Mouse (Mus musculus) mouse trophoblast stem cell (cell line): ENCODE data around the gene Ap1m2.
"Not testable (repeated sequence)": the region's sequence is repeated elsewhere in the genome, so short reads cannot be mapped to it uniquely, and the experiment has no call there.

Experiments used
- in situ Hi-C, 2 experiments: fragments of 300-500 bp; cut with MseI, MboI; formaldehyde crosslinking; loops; 2 replicates in 1 of 2; 3 replicates in 1 of 2; pipeline ENCODE4 v1.15.1; 2025

Gene Ap1m2

GRCm38 (mm10) chr9:21264272-21264999, 47.7 kb downstream of the Ap1m2 start:
- in situ Hi-C loops = no loop called here

DNA sequence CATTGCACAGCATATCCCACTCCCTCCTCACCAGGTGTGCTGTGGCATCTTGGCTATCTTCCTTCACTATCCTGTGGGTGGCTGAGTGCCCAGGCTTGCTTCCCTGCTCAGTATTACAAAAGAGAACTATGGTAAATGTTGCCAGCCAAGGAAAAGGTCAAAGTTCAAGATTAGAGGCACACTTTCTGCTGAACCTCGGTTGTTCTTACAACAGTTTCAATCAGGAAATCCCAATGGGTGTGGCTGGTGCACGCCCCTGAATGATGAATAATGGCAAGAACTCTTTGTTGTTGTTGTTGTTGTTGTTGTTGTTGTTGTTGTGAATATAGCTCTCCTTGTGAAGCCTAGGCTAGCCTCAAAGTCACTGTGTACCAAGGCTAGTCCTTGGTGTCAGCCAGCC, 50.3 kb downstream of the Ap1m2 start:
- in situ Hi-C loops = no loop called here

- in situ Hi-C loops = no loop called here
These were observed 51.6 kb downstream of the Ap1m2 start for GRCm38 (mm10) chr9:21260491-21261040.

GRCm38 (mm10) chr9:21256349-21256748, 55.8 kb downstream of the Ap1m2 start:
- in situ Hi-C loops = not testable (repeated sequence)

GRCm38 (mm10) chr9:21254690-21255089, 57.4 kb downstream of the Ap1m2 start:
- in situ Hi-C loops = no loop called here

GRCm38 (mm10) chr9:21251116-21251735, 60.9 kb downstream of the Ap1m2 start:
- in situ Hi-C loops = no loop called here

DNA sequence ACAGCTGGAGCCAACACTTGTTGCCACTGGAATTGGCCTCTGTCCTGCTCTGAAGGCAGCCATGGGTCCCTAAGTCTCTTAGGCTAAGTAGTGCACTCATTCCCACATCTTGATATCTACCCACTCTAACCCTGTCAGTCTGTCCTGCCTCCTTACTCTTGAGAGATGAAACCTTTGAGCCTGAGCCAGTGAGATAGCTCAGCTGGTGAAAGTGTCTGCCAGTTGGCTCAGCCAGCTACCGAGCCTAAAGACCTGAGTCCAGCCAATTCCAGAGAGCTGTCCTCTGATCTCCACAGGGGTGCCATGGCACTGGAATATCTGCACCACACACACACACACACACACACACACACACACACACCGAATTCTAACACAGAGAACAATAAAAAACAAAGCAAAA, 61.6 kb downstream of the Ap1m2 start:
- in situ Hi-C loops = no loop called here

GRCm38 (mm10) chr9:21249629-21250508, 62.3 kb downstream of the Ap1m2 start:
- in situ Hi-C loops = no loop called here

GRCm38 (mm10) chr9:21248326-21248725, 63.8 kb downstream of the Ap1m2 start, which contains the start of gene S1pr5:
Gene S1pr5 (minus strand): TSS chr9:21248443.
- in situ Hi-C loops = no loop called here

DNA sequence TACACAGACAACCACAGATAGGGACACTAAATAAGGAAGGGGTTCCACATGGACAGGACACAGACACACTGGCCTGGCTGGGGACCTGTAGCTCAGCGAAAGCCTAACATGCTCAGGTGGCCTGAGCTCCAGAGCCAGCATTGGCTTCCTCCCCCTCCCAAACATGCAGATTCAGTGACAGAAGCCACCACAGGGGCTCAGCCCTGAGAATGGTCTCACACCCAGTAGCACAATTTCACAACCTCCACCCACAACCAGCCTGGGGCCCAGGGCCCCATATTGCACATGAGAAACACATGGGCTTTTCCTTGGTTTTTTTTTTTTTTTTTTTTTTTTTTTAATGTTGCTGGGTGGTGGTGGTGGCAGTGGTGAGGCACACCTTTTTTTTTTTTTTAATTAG, 65.8 kb downstream of the Ap1m2 start:
- in situ Hi-C loops = no loop called here

- in situ Hi-C loops = no loop called here
These were observed 67.0 kb downstream of the Ap1m2 start for GRCm38 (mm10) chr9:21245113-21245487.

- in situ Hi-C loops = no loop called here
These were observed 67.6 kb downstream of the Ap1m2 start for GRCm38 (mm10) chr9:21244428-21245112.
